ENCODE assay signal across 8 mouse cellular contexts in genomic region chr2:27426855-27427457, GRCm38 (mm10). TPM values are rescaled to one million over a fixed set of nuclear protein-coding genes. Genes with fewer than 3 reads are reported as not detected.
DNase-seq lines count a peak whose midpoint lies in the region; ATAC-seq lines count a peak whose summit lies in the region.

Vav2 (minus strand) TSS chr2:27427033.

- H3K27me3 ChIP-seq in hindbrain, embryonic 14.5 days (ENCODE audit: control insufficient read depth, insufficient read depth, low read length) = no peaks in the 10 kb centered on the region

- ATAC-seq in hindbrain, embryonic 14.5 days (ENCODE audit: low FRiP score) = peak; percentile 88

- peak within 1 kb of the TSS; percentile 87 for H3K4me2 ChIP-seq in hindbrain, embryonic 14.5 days (replicated peaks)

- DNase-seq in ZHBTc4 (ENCODE audit: low read depth, low spot score) = peak; percentile 97
- peak; percentile 47 to 62 for DNase-seq in cerebellum, postnatal 36 days
- DNase-seq in frontal cortex, postnatal 36 days (ENCODE audit: low spot score in 2 of 2) = peak; percentile 71 to 76
- DNase-seq in hindbrain, embryonic 14.5 days (ENCODE audit: low spot score) = peak; percentile 83
- peak; percentile 59 to 78 for DNase-seq in left cerebral cortex, adult 18-20 months (ENCODE audit: low spot score in 2 of 2)
- DNase-seq in retina, postnatal 7 days (ENCODE audit: low read depth, low spot score) = peak; percentile 70
- DNase-seq in urinary bladder, adult 18-20 months (ENCODE audit: low spot score in 2 of 2) = peak; percentile 87 to 93

- 1% methylated on average over 58 of the region's 58 CpGs for WGBS in hindbrain, embryonic 14.5 days
- WGBS in macrophage (ENCODE audit: missing documents) = 2% methylated on average over 57 of the region's 58 CpGs

- H3K27ac ChIP-seq in hindbrain, embryonic 14.5 days = peak within 1 kb of the TSS; percentile 83
- H3K27ac ChIP-seq in macrophage = no peak within 1 kb of the TSS

- H3K9me3 ChIP-seq in hindbrain, embryonic 14.5 days (ENCODE audit: control insufficient read depth, low read length) = no peaks in the 10 kb centered on the region

- H3K4me3 ChIP-seq in hindbrain, embryonic 14.5 days (replicated peaks; ENCODE audit: low read length) = peak within 1 kb of the TSS; percentile 97
- peak within 1 kb of the TSS; percentile 40 for H3K4me3 ChIP-seq in macrophage (ENCODE audit: inconsistent target)

- peak within 1 kb of the TSS; percentile 95 for H3K9ac ChIP-seq in hindbrain, embryonic 14.5 days

- H3K4me1 ChIP-seq in hindbrain, embryonic 14.5 days (replicated peaks; ENCODE audit: control insufficient read depth, insufficient read depth, low read length) = peaks cover 33% of the 10 kb centered on the region

- H3K79me2 ChIP-seq in macrophage (ENCODE audit: inconsistent target) = peaks cover 40% of the 10 kb centered on the region

- no peaks in the 10 kb centered on the region for H3K36me3 ChIP-seq in hindbrain, embryonic 14.5 days (replicated peaks; ENCODE audit: control insufficient read depth, insufficient read depth)
- no peaks in the 10 kb centered on the region for H3K36me3 ChIP-seq in macrophage (ENCODE audit: inconsistent target)

RNA-seq across cellular contexts. Expression of gene Vav2, which starts in this region (rescaled TPM):
- 15.0 and 16.0 TPM in 2 replicates for polyA plus RNA-seq in hindbrain, embryonic 14.5 days (2014; fragmentation: Nextera tagmentation; extraction: Ambion mirVana)
- 1 to 10 TPM; 7.9 to 9.8 TPM for total RNA-seq in left cerebral cortex, adult 18-20 months (2021)
- 100 to 1,000 TPM in 16 of 26 experiments, 10 to 100 TPM in 10; 23.1 to 149 (median 116) TPM for total RNA-seq in macrophage (2018; cell fraction: chromatin; rRNA removed)
- 10 to 100 TPM; 20.9 to 53.1 (median 35.9) TPM for total RNA-seq in macrophage (2018; cell fraction: cytosol; rRNA removed)
- 100 to 1,000 TPM in 1 of 26 experiments, 10 to 100 TPM in 25; 20.9 to 101 (median 75.0) TPM for total RNA-seq in macrophage (2018; cell fraction: nucleus; rRNA removed)
- 18.3 to 31.2 TPM (median 24.0 TPM) in 3 replicates for polyA plus RNA-seq in macrophage (2018)
